Mouse (Mus musculus) embryonic facial prominence, embryonic 13.5 days (tissue): Measurements from ENCODE around the gene Tbc1d22a. TPM values are rescaled to one million over a fixed set of nuclear protein-coding genes. Genes with fewer than 3 reads are reported as not detected.

ENCODE experiments used
- ATAC-seq: fragments of 200-750 bp; cut with Nextera tagmentation; 2 replicates; pipeline ENCODE4 v1.8.0; 2017; ENCODE audit warnings: low read depth; ENCODE audit not compliant: insufficient number of reproducible peaks, insufficient read depth, low FRiP score, low TSS enrichment
- H3K27ac ChIP-seq: fragments of 300-500 bp; sonication (generic); 2 replicates; pipeline ENCODE4 v1.5.1; 2015; ENCODE audit warnings: moderate library complexity, mild to moderate bottlenecking, inconsistent platforms
- H3K27me3 ChIP-seq: fragments of 300-500 bp; sonication (generic); 2 replicates; pipeline ENCODE4 v1.6.1; 2015; ENCODE audit warnings: mild to moderate bottlenecking, inconsistent platforms
- H3K36me3 ChIP-seq: fragments of 300-500 bp; sonication (generic); 2 replicates; pipeline ENCODE4 v1.6.1; 2015; ENCODE audit warnings: mild to moderate bottlenecking, inconsistent platforms
- H3K4me1 ChIP-seq: fragments of 300-500 bp; sonication (generic); 2 replicates; pipeline ENCODE4 v1.6.1; 2015; ENCODE audit warnings: inconsistent platforms
- H3K4me2 ChIP-seq: fragments of 300-500 bp; sonication (generic); 2 replicates; pipeline ENCODE4 v1.6.1; 2015; ENCODE audit warnings: moderate library complexity, mild to moderate bottlenecking, inconsistent platforms
- H3K4me3 ChIP-seq: fragments of 300-500 bp; sonication (generic); 2 replicates; pipeline ENCODE4 v1.5.1; 2015; ENCODE audit warnings: mild to moderate bottlenecking, inconsistent platforms
- H3K9ac ChIP-seq: fragments of 300-500 bp; sonication (generic); 2 replicates; pipeline ENCODE4 v1.6.1; 2015; ENCODE audit warnings: mild to moderate bottlenecking, inconsistent platforms
- H3K9me3 ChIP-seq: fragments of 300-500 bp; sonication (generic); 2 replicates; pipeline ENCODE4 v1.6.1; 2016; ENCODE audit warnings: inconsistent platforms
- WGBS: fragments of 180-500 bp; shearing (Covaris S2); methylation state at CpG from one replicate; pipeline ENCODE4 v1.1.7; 2015; ENCODE audit warnings: mixed read lengths; 5-methylcytosine and 5-hydroxymethylcytosine counted together
- polyA plus RNA-seq: library from polyadenylated mRNA; unstranded; fragments of >200 nt; fragmentation: Nextera tagmentation; extraction: Ambion mirVana; gene quantifications from 2 replicates; pipeline ENCODE4 v1.2.1, GENCODE M21; 2015

Gene Tbc1d22a
- polyA plus RNA-seq, 1 experiment from 2014 or later, result 10.8 TPM

GRCm38 (mm10) chr15:86275754-86276153 is 61.5 kb downstream of the Tbc1d22a start:
- Histone ChIP-seq H3K27me3 (no peaks in the 10 kb centered on the region), H3K27ac (no peak overlapping the region), H3K36me3 (no peaks in the 10 kb centered on the region), H3K4me2 (no peak overlapping the region), H3K4me3 (no peak overlapping the region), H3K9me3 (no peaks in the 10 kb centered on the region), H3K9ac (no peak overlapping the region), H3K4me1 (peaks cover 31% of the 10 kb centered on the region)
- WGBS, result 60% methylated on average over 7 of the region's 7 CpGs
- ATAC-seq, result no peak

- Histone ChIP-seq H3K27ac (no peak overlapping the region), H3K27me3 (no peaks in the 10 kb centered on the region), H3K4me2 (no peak overlapping the region), H3K9ac (no peak overlapping the region), H3K36me3 (no peaks in the 10 kb centered on the region), H3K9me3 (no peaks in the 10 kb centered on the region), H3K4me1 (peaks cover 31% of the 10 kb centered on the region), H3K4me3 (no peak overlapping the region)
- ATAC-seq, result no peak
- WGBS, result 54% methylated on average over 11 of the region's 11 CpGs
Measured at GRCm38 (mm10) chr15:86276538-86277264, 62.4 kb downstream of the Tbc1d22a start.

GRCm38 (mm10) chr15:86277428-86277827 is 63.2 kb downstream of the Tbc1d22a start:
- H3K4me3 ChIP-seq, result no peak overlapping the region
- H3K4me1 ChIP-seq, result peaks cover 31% of the 10 kb centered on the region
- H3K9ac ChIP-seq, result no peak overlapping the region
- 0 out of 2 replicates have a peak overlapping the region, but pooled peaks have one; percentile 12 for H3K4me2 ChIP-seq
- no peak for ATAC-seq
- no peaks in the 10 kb centered on the region for H3K36me3 ChIP-seq
- H3K27ac ChIP-seq, result no peak overlapping the region
- H3K9me3 ChIP-seq, result no peaks in the 10 kb centered on the region
- WGBS, result 58% methylated on average over 15 of the region's 15 CpGs
- no peaks in the 10 kb centered on the region for H3K27me3 ChIP-seq

- Histone ChIP-seq H3K4me1 (peaks cover 31% of the 10 kb centered on the region), H3K9me3 (no peaks in the 10 kb centered on the region), H3K4me3 (no peak overlapping the region), H3K4me2 (no peak overlapping the region), H3K27ac (no peak overlapping the region), H3K36me3 (no peaks in the 10 kb centered on the region), H3K27me3 (no peaks in the 10 kb centered on the region), H3K9ac (no peak overlapping the region; the same call in 1 of the 2 replicates)
- 72% methylated on average over 14 of the region's 14 CpGs for WGBS
- no peak for ATAC-seq
Measured at GRCm38 (mm10) chr15:86279059-86279974, 65.1 kb downstream of the Tbc1d22a start.

GRCm38 (mm10) chr15:86280137-86280536 is 65.9 kb downstream of the Tbc1d22a start:
- no peak for ATAC-seq
- 65% methylated on average over 4 of the region's 4 CpGs for WGBS
- Histone ChIP-seq H3K4me3 (no peak overlapping the region), H3K36me3 (no peaks in the 10 kb centered on the region), H3K4me1 (peaks cover 31% of the 10 kb centered on the region), H3K4me2 (no peak overlapping the region), H3K9ac (no peak overlapping the region), H3K27ac (no peak overlapping the region), H3K9me3 (no peaks in the 10 kb centered on the region), H3K27me3 (no peaks in the 10 kb centered on the region)

GRCm38 (mm10) chr15:86283238-86283637 is 69.0 kb downstream of the Tbc1d22a start:
- WGBS, result 86% methylated on average over 1 of the region's 1 CpGs
- no peaks in the 10 kb centered on the region for H3K27me3 ChIP-seq
- H3K4me1 ChIP-seq, result peaks cover 12% of the 10 kb centered on the region
- no peak overlapping the region for H3K4me3 ChIP-seq
- no peak overlapping the region for H3K4me2 ChIP-seq
- no peak overlapping the region for H3K27ac ChIP-seq
- ATAC-seq, result no peak
- H3K9ac ChIP-seq, result no peak overlapping the region
- no peaks in the 10 kb centered on the region for H3K36me3 ChIP-seq
- H3K9me3 ChIP-seq, result no peaks in the 10 kb centered on the region

GRCm38 (mm10) chr15:86285296-86285695 is 71.0 kb downstream of the Tbc1d22a start:
- Histone ChIP-seq H3K4me1 (0 out of 2 replicates have a peak, but pooled peaks cover 6% of the 10 kb centered on the region), H3K9ac (no peak overlapping the region), H3K9me3 (no peaks in the 10 kb centered on the region), H3K4me2 (no peak overlapping the region), H3K27ac (no peak overlapping the region), H3K27me3 (no peaks in the 10 kb centered on the region), H3K36me3 (no peaks in the 10 kb centered on the region), H3K4me3 (no peak overlapping the region)
- ATAC-seq, result no peak
- WGBS, result 94% methylated on average over 2 of the region's 2 CpGs

- H3K4me2 ChIP-seq, result no peak overlapping the region
- no peak for ATAC-seq
- H3K36me3 ChIP-seq, result no peaks in the 10 kb centered on the region
- 0 out of 2 replicates have a peak, but pooled peaks cover 9% of the 10 kb centered on the region for H3K4me1 ChIP-seq
- H3K9ac ChIP-seq, result no peak overlapping the region
- H3K9me3 ChIP-seq, result no peaks in the 10 kb centered on the region
- WGBS, result 84% methylated on average over 3 of the region's 3 CpGs
- no peaks in the 10 kb centered on the region for H3K27me3 ChIP-seq
- H3K4me3 ChIP-seq, result no peak overlapping the region
- no peak overlapping the region for H3K27ac ChIP-seq
Measured at GRCm38 (mm10) chr15:86290074-86290473, 75.8 kb downstream of the Tbc1d22a start.

- no peak overlapping the region for H3K27ac ChIP-seq
- ATAC-seq, result no peak
- no peaks in the 10 kb centered on the region for H3K36me3 ChIP-seq
- no peak overlapping the region for H3K4me3 ChIP-seq
- H3K9ac ChIP-seq, result no peak overlapping the region
- H3K4me2 ChIP-seq, result no peak overlapping the region
- no peaks in the 10 kb centered on the region for H3K27me3 ChIP-seq
- H3K4me1 ChIP-seq, result 0 out of 2 replicates have a peak, but pooled peaks cover 9% of the 10 kb centered on the region
- 92% methylated on average over 6 of the region's 6 CpGs for WGBS
- no peaks in the 10 kb centered on the region for H3K9me3 ChIP-seq
Measured at GRCm38 (mm10) chr15:86292288-86292687, 78.0 kb downstream of the Tbc1d22a start.

GRCm38 (mm10) chr15:86294426-86294825 is 80.2 kb downstream of the Tbc1d22a start:
- H3K9me3 ChIP-seq, result no peaks in the 10 kb centered on the region
- H3K4me2 ChIP-seq, result no peak overlapping the region
- no peak overlapping the region for H3K27ac ChIP-seq
- 85% methylated on average over 3 of the region's 3 CpGs for WGBS
- H3K4me1 ChIP-seq, result 0 out of 2 replicates have a peak, but pooled peaks cover 9% of the 10 kb centered on the region
- H3K27me3 ChIP-seq, result no peaks in the 10 kb centered on the region
- no peak overlapping the region for H3K4me3 ChIP-seq
- ATAC-seq, result no peak
- H3K36me3 ChIP-seq, result no peaks in the 10 kb centered on the region
- no peak overlapping the region for H3K9ac ChIP-seq

- Histone ChIP-seq H3K36me3 (no peaks in the 10 kb centered on the region), H3K4me3 (no peak overlapping the region), H3K9ac (no peak overlapping the region), H3K4me1 (no peaks in the 10 kb centered on the region), H3K27me3 (no peaks in the 10 kb centered on the region), H3K27ac (no peak overlapping the region), H3K9me3 (no peaks in the 10 kb centered on the region), H3K4me2 (no peak overlapping the region)
- ATAC-seq, result no peak
- 71% methylated on average over 4 of the region's 4 CpGs for WGBS
Measured at GRCm38 (mm10) chr15:86295722-86296288, 81.5 kb downstream of the Tbc1d22a start.
